Mouse (Mus musculus): ENCODE measurements around the gene Gm4216. TPM values are rescaled to one million over a fixed set of nuclear protein-coding genes. Genes with fewer than 3 reads are reported as not detected.

Gene Gm4216
- polyA plus RNA-seq (2017; shearing (Covaris generic)), result not detected

GRCm38 (mm10) chr7:23019823-23020222 is at the start of gene Gm4216:
Gene Gm4216 (minus strand): TSS chr7:23019923.

GRCm38 (mm10) chr7:23067356-23067755 is 47.6 kb upstream of the Gm4216 start, which contains the start of gene Gm8720:
Gene Gm8720 (minus strand): TSS chr7:23067456.

GRCm38 (mm10) chr7:23055240-23055639 is 35.5 kb upstream of the Gm4216 start, which contains the start of gene Vmn1r163:
Gene Vmn1r163 (plus strand): TSS chr7:23055540.

GRCm38 (mm10) chr7:22984573-22984972 is 35.1 kb downstream of the Gm4216 start, which contains the start of gene Gm4214:
Gene Gm4214 (minus strand): TSS chr7:22984673.

Other genes starting within 250 kb of the Gm4216 start
- gene Vmn1r158, start 229.1 kb downstream of the Gm4216 start, polyA plus RNA-seq (2017; shearing (Covaris generic)), result not detected
- gene Vmn1r159, start 176.3 kb downstream of the Gm4216 start, polyA plus RNA-seq (2017; shearing (Covaris generic)), result not detected
- gene Vmn1r160, start 148.7 kb downstream of the Gm4216 start, polyA plus RNA-seq (2017; shearing (Covaris generic)), result not detected
- gene Gm4214, start 35.2 kb downstream of the Gm4216 start, polyA plus RNA-seq (2017; shearing (Covaris generic)), result not detected
- gene Vmn1r163, start 35.6 kb upstream of the Gm4216 start, polyA plus RNA-seq (2017; shearing (Covaris generic)), result not detected
- not detected for gene Gm8720, start 47.5 kb upstream of the Gm4216 start, polyA plus RNA-seq (2017; shearing (Covaris generic))
- gene Gm10662, start 124.6 kb upstream of the Gm4216 start, polyA plus RNA-seq (2017; shearing (Covaris generic)), result not detected
- not detected for gene Vmn1r165, start 197.4 kb upstream of the Gm4216 start, polyA plus RNA-seq (2017; shearing (Covaris generic))
- not detected for gene Vmn1r166, start 231.8 kb upstream of the Gm4216 start, polyA plus RNA-seq (2017; shearing (Covaris generic))

Data from naive thymus-derived CD4-positive, alpha-beta T cell, adult 5 months (primary cell).